Mouse (Mus musculus): Measurements from ENCODE around the gene Mpnd.

DNA sequence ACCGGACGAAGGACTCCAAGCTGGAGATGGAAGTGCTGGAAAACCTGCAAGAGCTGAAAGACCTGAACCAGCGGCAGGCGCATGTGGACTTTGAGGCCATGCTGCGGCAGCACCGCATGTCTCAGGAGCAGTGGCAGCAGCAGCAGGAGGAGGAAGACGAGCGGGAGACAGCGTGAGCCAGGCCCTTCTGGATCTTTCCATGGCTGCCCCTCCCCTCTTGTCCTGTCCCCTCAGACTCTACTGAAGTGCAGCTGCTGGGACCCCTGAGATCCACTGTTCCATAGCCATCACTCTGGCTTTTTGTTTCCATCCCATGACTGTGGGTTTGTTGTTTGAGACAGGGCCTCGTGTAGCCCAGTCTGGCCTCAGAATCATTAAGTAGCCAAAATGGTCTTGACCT lies 41.0 kb upstream of the Mpnd start:
- TF ChIP-seq CTCF (conservative IDR thresholded peaks at IDR 0.05; ENCODE audit: low read length) (no peak), POU5F1 (IDR thresholded peaks at IDR 0.05; ENCODE audit: borderline replicate concordance, low read length) (no peak), NANOG (IDR thresholded peaks at IDR 0.05; ENCODE audit: borderline replicate concordance, low read length) (no peak)
